Mouse (Mus musculus) gastrocnemius, adult 2 months (tissue): Measurements from ENCODE around the gene Jmjd7. TPM values are rescaled to one million over a fixed set of nuclear protein-coding genes. Genes with fewer than 3 reads are reported as not detected.

Experiments used
- DNase-seq: peaks from one replicate; pipeline ENCODE4 v3.0.0; 2022
- H3K27ac ChIP-seq: fragments of 200-600 bp; 2 replicates; pipeline ENCODE4 v1.8.1; 2022; ENCODE audit warnings: mild to moderate bottlenecking
- H3K4me3 ChIP-seq: fragments of 200-600 bp; 2 replicates; pipeline ENCODE4 v1.8.1; 2022; ENCODE audit warnings: mild to moderate bottlenecking, moderate library complexity
- CTCF ChIP-seq: fragments of 200-600 bp; IDR thresholded peaks from 2 replicates; pipeline ENCODE4 v1.8.1; 2022; ENCODE audit warnings: antibody characterized with exemption, mild to moderate bottlenecking, moderate library complexity
- intact Hi-C: fragments of 180-260 bp; cut with DNase I; formaldehyde crosslinking; loops from one replicate; pipeline ENCODE4 v1.15.1; 2025
- long read RNA-seq, 2 experiments: library from polyadenylated mRNA; stranded (forward); transcript quantifications; one replicate each; pipeline ENCODE4 v2.0.0; 2021
- total RNA-seq, 2 experiments: library from RNA; stranded (reverse); gene quantifications; 2 replicates each; pipeline ENCODE4 v1.2.3; 2021

Gene Jmjd7
- 1 to 10 TPM; 1.6 to 2.4 TPM for total RNA-seq
- long read RNA-seq, experiment 1, partial matches to known transcripts = 1 of 2 reads
- long read RNA-seq, experiment 1, other reads (novel, unspliced or antisense) = 0 of 2 reads
- long read RNA-seq, experiment 2, partial matches to known transcripts = 0 of 1 reads
- long read RNA-seq, experiment 2, other reads (novel, unspliced or antisense) = 1 of 1 reads

- peak within 1 kb of the TSS; percentile 95 for H3K4me3 ChIP-seq
- intact Hi-C loops = loop anchor here (2.0 kb wide), 1 partner anchor 42 kb away; no protein-coding TSS in a partner anchor
- peak; percentile 35 for TF ChIP-seq CTCF
Measured at GRCm38 (mm10) chr2:120026984-120027949, at the start of gene Jmjd7, which contains the start of gene Gm28042. Jmjd7 (plus strand) TSS chr2:120027483. Gm28042 (plus strand) TSS chr2:120027493.

GRCm38 (mm10) chr2:119980343-119980986 is 46.8 kb upstream of the Jmjd7 start:
- no peak for DNase-seq
- intact Hi-C loops = no loop called here
- Histone ChIP-seq H3K27ac (no peak overlapping the region), H3K4me3 (no peak overlapping the region)
- TF ChIP-seq CTCF = no peak

More at GRCm38 (mm10) chr2:120026984-120027949, at the start of gene Jmjd7, which contains the start of gene Gm28042:
- H3K27ac ChIP-seq = peak within 1 kb of the TSS; percentile 88
- DNase-seq = peak; percentile 95

GRCm38 (mm10) chr2:119981631-119982030 is 45.7 kb upstream of the Jmjd7 start:
- intact Hi-C loops = no loop called here
- no peak for TF ChIP-seq CTCF
- DNase-seq = no peak
- no peak overlapping the region for H3K4me3 ChIP-seq
- H3K27ac ChIP-seq = peak overlapping the region; percentile 24; the same call in 1 of the 2 replicates

GRCm38 (mm10) chr2:119985871-119986270 is 41.4 kb upstream of the Jmjd7 start:
- Histone ChIP-seq H3K4me3 (no peak overlapping the region), H3K27ac (no peak overlapping the region)
- no peak for TF ChIP-seq CTCF
- intact Hi-C loops = no loop called here
- no peak for DNase-seq

- no peak overlapping the region for H3K27ac ChIP-seq
- intact Hi-C loops = no loop called here
- no peak overlapping the region for H3K4me3 ChIP-seq
- DNase-seq = no peak
- TF ChIP-seq CTCF = no peak
Measured at GRCm38 (mm10) chr2:119986369-119986768, 40.9 kb upstream of the Jmjd7 start.

GRCm38 (mm10) chr2:119987441-119987840 is 39.8 kb upstream of the Jmjd7 start:
- Histone ChIP-seq H3K27ac (no peak overlapping the region), H3K4me3 (no peak overlapping the region)
- intact Hi-C loops = no loop called here
- no peak for TF ChIP-seq CTCF
- no peak for DNase-seq

- no peak for TF ChIP-seq CTCF
- Histone ChIP-seq H3K4me3 (no peak overlapping the region), H3K27ac (peak overlapping the region; percentile 48)
- DNase-seq = no peak
- intact Hi-C loops = no loop called here
Measured at GRCm38 (mm10) chr2:119988952-119989351, 38.3 kb upstream of the Jmjd7 start.

- TF ChIP-seq CTCF = no peak
- no peak for DNase-seq
- no peak overlapping the region for H3K27ac ChIP-seq
- intact Hi-C loops = loop anchor here (2.0 kb wide), 1 partner anchor 18 kb away; the partner anchor contains the start of gene Mapkbp1
- H3K4me3 ChIP-seq = no peak overlapping the region
Measured at GRCm38 (mm10) chr2:119990881-119991280, 36.4 kb upstream of the Jmjd7 start.

GRCm38 (mm10) chr2:119992349-119992748 is 34.9 kb upstream of the Jmjd7 start:
- peak; percentile 77 for DNase-seq
- intact Hi-C loops = no loop called here
- no peak for TF ChIP-seq CTCF
- H3K4me3 ChIP-seq = no peak overlapping the region
- H3K27ac ChIP-seq = peak overlapping the region; percentile 74

- Histone ChIP-seq H3K4me3 (no peak overlapping the region), H3K27ac (peak overlapping the region; percentile 21)
- no peak for TF ChIP-seq CTCF
- no peak for DNase-seq
- intact Hi-C loops = no loop called here
Measured at GRCm38 (mm10) chr2:119993515-119993914, 33.8 kb upstream of the Jmjd7 start.

GRCm38 (mm10) chr2:119994839-119995238 is 32.4 kb upstream of the Jmjd7 start:
- Histone ChIP-seq H3K27ac (peak overlapping the region; percentile 76), H3K4me3 (no peak overlapping the region)
- no peak for DNase-seq
- no peak for TF ChIP-seq CTCF
- intact Hi-C loops = no loop called here
